ENCODE assay signal across 15 mouse cellular contexts in genomic region chr15:26809569-26809968, GRCm38 (mm10).
DNase-seq lines count a peak whose midpoint lies in the region; TF ChIP-seq lines count a peak whose summit lies in the region.
"Had no signal": no experiment of that assay in that cellular context is flagged by ENCODE, and none has a peak within 500 bp of the region (broad histone marks: within the 10 kb centered on the region; RNA-seq: fewer than 3 reads in every experiment).

No protein-coding gene starts in this region.

- no peak overlapping the region for H3K4me3 ChIP-seq in myocyte
- H3K4me3 ChIP-seq: embryonic facial prominence, embryonic 13.5 days; limb, embryonic 15.5 days; neural tube, embryonic 12.5 days had no signal

- H3K4me2 ChIP-seq in myocyte (ENCODE audit: low read depth), result no peak overlapping the region
- H3K4me2 ChIP-seq: embryonic facial prominence, embryonic 13.5 days; limb, embryonic 15.5 days; neural tube, embryonic 12.5 days had no signal

- H3K36me3 ChIP-seq in myocyte (ENCODE audit: control insufficient read depth, insufficient read depth), result no peaks in the 10 kb centered on the region
- H3K36me3 ChIP-seq: embryonic facial prominence, embryonic 13.5 days; limb, embryonic 15.5 days; neural tube, embryonic 12.5 days had no signal

- H3ac ChIP-seq in myocyte (ENCODE audit: control insufficient read depth, insufficient read length), result no peak overlapping the region

- H3K79me2 ChIP-seq in myocyte (ENCODE audit: control insufficient read depth, insufficient read depth), result no peaks in the 10 kb centered on the region

- H3K27me3 ChIP-seq in myocyte (ENCODE audit: control insufficient read depth, insufficient read depth, insufficient read length), result no peaks in the 10 kb centered on the region
- H3K27me3 ChIP-seq: embryonic facial prominence, embryonic 13.5 days; limb, embryonic 15.5 days; neural tube, embryonic 12.5 days had no signal

- no peak for TF ChIP-seq POLR2A in myocyte (IDR thresholded peaks at IDR 0.05; ENCODE audit: insufficient read length, low read depth)

- DNase-seq in adrenal gland, postnatal 14 days, result peak; percentile 26
- no peak for DNase-seq in adrenal gland, adult 8-10 months
- peak; percentile 10 for DNase-seq in kidney, adult 9 months
- DNase-seq in kidney, adult 18-20 months, result no peak
- DNase-seq in gastrocnemius, postnatal 25 days, result peak; percentile 35
- no peak for DNase-seq in thymus, postnatal 4 days
- DNase-seq: cerebellum, adult 9-10 months; forebrain, postnatal 0 days; lung, postnatal 14 days; right cerebral cortex, postnatal 14 days; thymus, postnatal 25 days had no signal

TF ChIP-seq in myocyte, 11 proteins besides CTCF, POLR2A, EP300 and RAD21:
- TF ChIP-seq CEBPB (IDR thresholded peaks at IDR 0.05; ENCODE audit: insufficient read depth, poor library complexity, severe bottlenecking), result peak; percentile 74; the same call in 1 of the 2 replicates
- no peak for TF ChIP-seq E2F4 (IDR thresholded peaks at IDR 0.05; ENCODE audit: insufficient read depth)
- no peak for TF ChIP-seq MAX (IDR thresholded peaks at IDR 0.05; ENCODE audit: low read depth)

Comparison
In these comparisons a context has a peak if more than half of its experiments do, and no peak if none do; other contexts are left out.
1. DNase-seq: peak in adrenal gland, postnatal 14 days (single experiment), kidney, adult 9 months (single experiment) and gastrocnemius, postnatal 25 days (single experiment); none in adrenal gland, adult 8-10 months (single experiment), kidney, adult 18-20 months (single experiment) and thymus, postnatal 4 days (single experiment).